Mouse (Mus musculus): ENCODE data around the gene Plekhg2. TPM values are rescaled to one million over a fixed set of nuclear protein-coding genes. Genes with fewer than 3 reads are reported as not detected.
"Not testable (repeated sequence)": the region's sequence is repeated elsewhere in the genome, so short reads cannot be mapped to it uniquely, and the experiment has no call there.

Gene Plekhg2
- polyA plus RNA-seq, 1 experiment from 2014 or later = 96.9 TPM

GRCm38 (mm10) chr7:28393272-28393951, 21.0 kb upstream of the Plekhg2 start:
- 6% methylated on average over 22 of the region's 22 CpGs for WGBS
- ATAC-seq (ENCODE audit: insufficient number of reproducible peaks, insufficient read depth, low FRiP score, low TSS enrichment, low read depth) = no peak
- Histone ChIP-seq H3K4me1 (replicated peaks) (peaks cover 17% of the 10 kb centered on the region), H3K36me3 (peaks cover 65% of the 10 kb centered on the region), H3K27ac (peak overlapping the region; percentile 83), H3K9ac (replicated peaks) (peak overlapping the region; percentile 84), H3K4me2 (peak overlapping the region; percentile 96), H3K9me3 (no peaks in the 10 kb centered on the region), H3K27me3 (no peaks in the 10 kb centered on the region), H3K4me3 (replicated peaks) (peak overlapping the region; percentile 92)

DNA sequence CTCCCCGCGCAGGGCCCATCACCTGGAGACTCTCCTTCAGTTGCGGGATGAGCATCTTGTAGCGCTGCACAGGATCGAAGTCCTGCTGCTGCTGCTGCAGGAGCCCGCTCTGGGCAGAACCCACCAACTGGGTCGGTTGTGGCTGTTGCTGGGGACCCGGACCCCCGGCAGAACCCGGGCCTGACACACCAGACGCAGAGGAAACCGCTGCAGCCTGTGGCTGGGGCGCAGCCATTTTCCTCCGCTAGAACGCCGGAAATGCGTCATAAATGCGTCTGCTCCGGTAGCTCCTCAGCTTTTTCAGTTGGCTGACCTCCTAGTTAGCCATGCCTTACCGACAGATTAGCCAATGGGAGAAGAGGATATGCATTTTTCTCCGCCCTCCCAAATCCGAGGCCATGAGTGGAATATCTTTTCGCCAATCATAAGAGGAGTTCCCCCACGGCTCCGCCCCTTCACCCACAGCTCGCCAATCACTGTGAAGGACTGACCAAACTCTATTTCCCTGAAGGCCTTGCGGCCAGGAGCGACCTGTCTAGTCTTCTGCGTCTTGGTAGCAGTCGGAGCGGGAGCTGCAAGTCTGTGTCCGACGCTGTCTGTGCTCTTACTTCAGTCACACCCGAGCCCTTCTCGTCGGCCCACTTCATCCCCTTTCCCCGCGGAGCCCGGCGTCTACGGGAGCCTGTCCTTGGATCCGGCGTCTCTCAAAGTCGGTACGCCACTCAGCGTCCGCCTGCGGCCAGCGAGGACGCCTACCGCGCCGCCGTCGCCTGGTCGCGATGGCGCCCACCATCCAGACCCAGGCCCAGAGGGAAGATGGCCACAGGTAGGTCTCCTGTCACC, 20.3 kb upstream of the Plekhg2 start, which contains the start of the genes Med29 and Paf1:
Gene Med29 (minus strand): TSS at position 280 of the 843 bp plus-strand sequence.
Gene Paf1 (plus strand): TSS at position 523 of the 843 bp plus-strand sequence.
- Histone ChIP-seq H3K4me3 (replicated peaks) (peak within 1 kb of the TSS; percentile 92), H3K9me3 (no peaks in the 10 kb centered on the region), H3K4me2 (peak within 1 kb of the TSS; percentile 96), H3K27me3 (no peaks in the 10 kb centered on the region), H3K36me3 (peaks cover 65% of the 10 kb centered on the region), H3K4me1 (replicated peaks) (peaks cover 17% of the 10 kb centered on the region), H3K9ac (replicated peaks) (peak within 1 kb of the TSS; percentile 84), H3K27ac (peak within 1 kb of the TSS; percentile 83)
- WGBS = under 1% methylated on average over 58 of the region's 58 CpGs
- ATAC-seq (ENCODE audit: insufficient number of reproducible peaks, insufficient read depth, low FRiP score, low TSS enrichment, low read depth) = peak; percentile 98

- no peak overlapping the region for H3K4me2 ChIP-seq
- no peak overlapping the region for H3K27ac ChIP-seq
- no peak for ATAC-seq (ENCODE audit: insufficient number of reproducible peaks, insufficient read depth, low FRiP score, low TSS enrichment, low read depth)
- peaks cover 59% of the 10 kb centered on the region for H3K36me3 ChIP-seq
- no peak overlapping the region for H3K9ac ChIP-seq (replicated peaks)
- no peaks in the 10 kb centered on the region for H3K27me3 ChIP-seq
- no peak overlapping the region for H3K4me3 ChIP-seq (replicated peaks)
- WGBS = 96% methylated on average over 3 of the region's 3 CpGs
- H3K9me3 ChIP-seq = no peaks in the 10 kb centered on the region
- peaks cover 21% of the 10 kb centered on the region for H3K4me1 ChIP-seq (replicated peaks)
These were observed 17.9 kb upstream of the Plekhg2 start for GRCm38 (mm10) chr7:28390331-28390730.

DNA sequence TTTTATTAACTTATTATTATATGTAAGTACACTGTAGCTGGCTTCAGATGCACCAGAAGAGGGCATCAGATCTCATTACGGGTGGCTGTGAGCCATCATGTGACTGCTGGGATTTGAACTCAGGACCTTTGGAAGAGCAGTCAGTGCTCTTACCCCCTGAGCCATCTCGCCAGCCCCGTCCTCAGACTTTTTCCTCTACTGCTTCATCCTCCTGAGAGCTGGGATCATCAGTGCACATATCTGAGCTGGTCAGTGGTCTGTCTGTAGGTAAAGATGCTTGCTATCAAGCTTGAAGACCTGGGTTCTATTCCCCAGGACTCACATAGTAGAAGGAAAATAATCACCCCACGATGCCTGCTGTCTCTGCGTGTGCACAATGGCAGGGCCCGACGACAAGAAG, 15.0 kb upstream of the Plekhg2 start:
- H3K27ac ChIP-seq; H3K4me3 ChIP-seq (replicated peaks); ATAC-seq (ENCODE audit: insufficient number of reproducible peaks, insufficient read depth, low FRiP score, low TSS enrichment, low read depth); H3K9ac ChIP-seq (replicated peaks); H3K27me3 ChIP-seq; H3K9me3 ChIP-seq; H3K4me2 ChIP-seq: not testable (repeated sequence)
- 92% methylated on average over 7 of the region's 7 CpGs for WGBS
- Histone ChIP-seq H3K36me3 (peaks cover 54% of the 10 kb centered on the region), H3K4me1 (replicated peaks) (peaks cover 20% of the 10 kb centered on the region)

- H3K4me2 ChIP-seq; H3K9me3 ChIP-seq; H3K4me3 ChIP-seq (replicated peaks); H3K27ac ChIP-seq; ATAC-seq (ENCODE audit: insufficient number of reproducible peaks, insufficient read depth, low FRiP score, low TSS enrichment, low read depth); H3K27me3 ChIP-seq; H3K9ac ChIP-seq (replicated peaks): not testable (repeated sequence)
- WGBS = 76% methylated on average over 6 of the region's 6 CpGs
- Histone ChIP-seq H3K36me3 (peaks cover 54% of the 10 kb centered on the region), H3K4me1 (replicated peaks) (peaks cover 25% of the 10 kb centered on the region)
These were observed 14.5 kb upstream of the Plekhg2 start for GRCm38 (mm10) chr7:28386877-28387276.

DNA sequence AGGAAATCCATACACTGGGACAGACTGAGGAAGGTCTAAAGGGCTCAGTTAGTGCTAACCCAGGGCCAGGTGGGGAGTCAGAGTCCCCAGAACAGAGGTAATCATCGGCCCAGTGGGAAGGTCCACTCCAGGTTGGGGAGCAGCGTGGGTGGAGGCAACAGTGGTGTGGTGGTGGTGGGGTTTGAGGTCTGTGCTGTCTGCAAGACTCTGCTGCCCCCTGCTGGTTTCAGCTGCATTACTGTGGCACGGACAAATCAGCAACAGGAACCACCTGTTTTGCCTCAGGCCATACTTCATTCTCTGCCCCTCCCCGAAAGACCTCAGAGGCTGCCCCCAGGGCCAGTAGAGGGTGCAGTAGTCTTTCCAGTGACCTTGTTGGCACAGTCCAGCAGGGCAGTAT, 14.1 kb upstream of the Plekhg2 start:
- Histone ChIP-seq H3K27ac (peak overlapping the region; percentile 54; the same call in 1 of the 2 replicates), H3K4me2 (no peak overlapping the region), H3K4me3 (replicated peaks) (no peak overlapping the region), H3K9me3 (no peaks in the 10 kb centered on the region), H3K36me3 (peaks cover 54% of the 10 kb centered on the region), H3K9ac (replicated peaks) (no peak overlapping the region), H3K4me1 (replicated peaks) (peaks cover 25% of the 10 kb centered on the region), H3K27me3 (no peaks in the 10 kb centered on the region)
- WGBS = 6% methylated on average over 4 of the region's 4 CpGs
- ATAC-seq (ENCODE audit: insufficient number of reproducible peaks, insufficient read depth, low FRiP score, low TSS enrichment, low read depth) = peak; percentile 50; the same call in 1 of the 2 replicates

DNA sequence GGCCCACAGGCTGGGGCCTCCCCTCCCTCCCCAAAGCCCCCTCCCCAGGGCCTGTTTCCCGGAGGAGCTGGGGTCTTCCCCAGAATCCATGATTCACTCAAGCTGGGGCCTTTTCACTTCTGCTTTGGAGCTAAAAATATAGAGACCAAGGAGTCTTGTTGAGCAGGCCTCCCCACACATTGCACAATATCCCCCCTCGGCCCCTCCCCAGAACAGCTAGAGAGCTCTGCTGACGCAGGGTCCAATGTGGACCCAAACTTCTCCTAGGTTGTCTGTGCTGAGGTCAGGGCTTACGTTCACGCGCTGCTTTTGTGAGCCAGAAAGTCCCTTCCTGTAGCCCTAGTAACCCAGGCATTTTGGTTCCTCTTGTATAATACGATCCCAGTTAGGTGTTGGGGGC, 13.6 kb upstream of the Plekhg2 start:
- H3K27me3 ChIP-seq = no peaks in the 10 kb centered on the region
- no peaks in the 10 kb centered on the region for H3K9me3 ChIP-seq
- H3K36me3 ChIP-seq = peaks cover 53% of the 10 kb centered on the region
- no peak overlapping the region for H3K4me3 ChIP-seq (replicated peaks)
- peak overlapping the region; percentile 54; the same call in 1 of the 2 replicates for H3K27ac ChIP-seq
- H3K9ac ChIP-seq (replicated peaks) = no peak overlapping the region
- ATAC-seq (ENCODE audit: insufficient number of reproducible peaks, insufficient read depth, low FRiP score, low TSS enrichment, low read depth) = no peak
- no peak overlapping the region for H3K4me2 ChIP-seq
- 85% methylated on average over 7 of the region's 7 CpGs for WGBS
- peaks cover 27% of the 10 kb centered on the region for H3K4me1 ChIP-seq (replicated peaks)

- H3K36me3 ChIP-seq = peaks cover 45% of the 10 kb centered on the region
- H3K9ac ChIP-seq (replicated peaks) = no peak overlapping the region
- H3K9me3 ChIP-seq = no peaks in the 10 kb centered on the region
- H3K4me3 ChIP-seq (replicated peaks) = no peak overlapping the region
- H3K27me3 ChIP-seq = no peaks in the 10 kb centered on the region
- WGBS = 85% methylated on average over 9 of the region's 9 CpGs
- ATAC-seq (ENCODE audit: insufficient number of reproducible peaks, insufficient read depth, low FRiP score, low TSS enrichment, low read depth) = no peak
- H3K27ac ChIP-seq = no peak overlapping the region
- no peak overlapping the region for H3K4me2 ChIP-seq
- H3K4me1 ChIP-seq (replicated peaks) = peaks cover 35% of the 10 kb centered on the region
These were observed 12.8 kb upstream of the Plekhg2 start for GRCm38 (mm10) chr7:28385196-28385595.

DNA sequence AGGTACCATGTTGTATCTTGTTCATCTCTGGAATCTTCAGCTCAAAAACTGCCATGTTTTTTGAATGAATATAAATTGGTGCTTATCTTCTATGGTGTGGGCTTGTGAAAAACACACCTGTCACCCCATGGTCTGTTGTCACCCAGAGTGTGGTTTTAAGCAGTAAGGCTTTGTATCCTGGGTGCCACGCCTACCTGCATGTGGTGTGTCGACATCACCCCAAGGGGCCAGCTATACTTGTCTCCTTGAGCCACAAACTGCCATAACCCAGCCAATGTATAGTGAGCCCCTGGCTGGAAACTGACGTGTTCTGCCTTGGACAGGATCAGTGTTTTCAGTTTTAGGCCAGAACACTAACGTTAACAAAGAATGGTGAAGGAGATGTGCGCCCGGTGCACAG, 11.8 kb upstream of the Plekhg2 start:
- WGBS = 85% methylated on average over 6 of the region's 6 CpGs
- Histone ChIP-seq H3K9me3 (no peaks in the 10 kb centered on the region), H3K9ac (replicated peaks) (no peak overlapping the region), H3K4me1 (replicated peaks) (peaks cover 41% of the 10 kb centered on the region), H3K36me3 (peaks cover 35% of the 10 kb centered on the region), H3K4me2 (no peak overlapping the region), H3K27ac (no peak overlapping the region), H3K27me3 (no peaks in the 10 kb centered on the region), H3K4me3 (replicated peaks) (no peak overlapping the region)
- ATAC-seq (ENCODE audit: insufficient number of reproducible peaks, insufficient read depth, low FRiP score, low TSS enrichment, low read depth) = no peak

DNA sequence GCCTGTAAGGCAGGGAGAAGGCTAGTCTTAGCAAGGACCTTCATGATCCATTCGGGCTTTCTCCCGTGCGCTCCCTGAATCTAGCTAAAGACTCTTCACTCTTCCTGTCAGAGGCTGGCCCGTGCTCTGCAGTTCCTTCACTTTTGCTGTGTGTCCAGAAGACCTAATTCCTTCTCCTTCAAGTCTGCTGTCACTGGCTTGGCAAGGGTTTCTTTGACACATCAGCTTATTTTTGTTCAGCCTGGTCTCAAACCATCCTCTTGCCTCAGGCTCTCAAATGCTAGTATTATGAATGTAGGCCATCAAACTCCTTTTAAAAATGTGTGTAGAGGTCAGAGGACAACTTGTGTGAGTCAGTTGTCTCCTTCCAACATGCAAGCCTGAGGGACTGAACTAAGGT, 11.2 kb upstream of the Plekhg2 start:
- peaks cover 29% of the 10 kb centered on the region for H3K36me3 ChIP-seq
- ATAC-seq (ENCODE audit: insufficient number of reproducible peaks, insufficient read depth, low FRiP score, low TSS enrichment, low read depth) = no peak
- peak overlapping the region; percentile 99; the same call in 1 of the 2 replicates for H3K27ac ChIP-seq
- peaks cover 46% of the 10 kb centered on the region for H3K4me1 ChIP-seq (replicated peaks)
- H3K27me3 ChIP-seq = no peaks in the 10 kb centered on the region
- H3K4me3 ChIP-seq (replicated peaks) = no peak overlapping the region
- WGBS = 83% methylated on average over 4 of the region's 4 CpGs
- H3K9ac ChIP-seq (replicated peaks) = no peak overlapping the region
- no peak overlapping the region for H3K4me2 ChIP-seq
- H3K9me3 ChIP-seq = no peaks in the 10 kb centered on the region

- peaks cover 52% of the 10 kb centered on the region for H3K4me1 ChIP-seq (replicated peaks)
- 74% methylated on average over 11 of the region's 11 CpGs for WGBS
- no peak overlapping the region for H3K4me3 ChIP-seq (replicated peaks)
- no peak overlapping the region for H3K9ac ChIP-seq (replicated peaks)
- H3K27ac ChIP-seq = peak overlapping the region; percentile 99
- H3K27me3 ChIP-seq = no peaks in the 10 kb centered on the region
- no peak for ATAC-seq (ENCODE audit: insufficient number of reproducible peaks, insufficient read depth, low FRiP score, low TSS enrichment, low read depth)
- H3K4me2 ChIP-seq = peak overlapping the region; percentile 66; the same call in 1 of the 2 replicates
- H3K9me3 ChIP-seq = no peaks in the 10 kb centered on the region
- H3K36me3 ChIP-seq = peaks cover 24% of the 10 kb centered on the region
These were observed 10.6 kb upstream of the Plekhg2 start for GRCm38 (mm10) chr7:28382981-28383396.
